8 mouse cellular contexts compared by ENCODE assay signal in genomic region chr1:138842315-138842714, GRCm38 (mm10). TPM values are rescaled to one million over a fixed set of nuclear protein-coding genes. Genes with fewer than 3 reads are reported as not detected.
DNase-seq lines count a peak whose midpoint lies in the region; ATAC-seq and TF ChIP-seq lines count a peak whose summit lies in the region.

No protein-coding gene starts in this region.

- peak overlapping the region; percentile 72 for H3K27ac ChIP-seq in forebrain, embryonic 15.5 days (replicated peaks)
- H3K27ac ChIP-seq in limb, embryonic 15.5 days = peak overlapping the region; percentile 65
- no peak overlapping the region for H3K27ac ChIP-seq in stomach, embryonic 15.5 days

- peak overlapping the region; percentile 51; the same call in 1 of the 2 replicates for H3K9ac ChIP-seq in forebrain, embryonic 15.5 days (replicated peaks)
- H3K9ac ChIP-seq in limb, embryonic 15.5 days = no peak overlapping the region
- no peak overlapping the region for H3K9ac ChIP-seq in stomach, embryonic 15.5 days

- H3K9me3 ChIP-seq in E14TG2a.4 (ENCODE audit: low read length) = no peaks in the 10 kb centered on the region
- H3K9me3 ChIP-seq in forebrain, embryonic 15.5 days = no peaks in the 10 kb centered on the region
- no peaks in the 10 kb centered on the region for H3K9me3 ChIP-seq in limb, embryonic 15.5 days
- H3K9me3 ChIP-seq in stomach, embryonic 15.5 days = no peaks in the 10 kb centered on the region

- ATAC-seq in forebrain, embryonic 15.5 days (replicated peaks) = peak; percentile 68
- ATAC-seq in limb, embryonic 15.5 days (ENCODE audit: insufficient number of reproducible peaks, low FRiP score, low TSS enrichment, low read depth) = peak; percentile 31; the same call in 1 of the 2 replicates
- no peak for ATAC-seq in stomach, embryonic 15.5 days (ENCODE audit: insufficient read depth, low FRiP score, low read depth)

- H3K36me3 ChIP-seq in E14TG2a.4 (ENCODE audit: insufficient read depth, low read length) = no peaks in the 10 kb centered on the region
- no peaks in the 10 kb centered on the region for H3K36me3 ChIP-seq in forebrain, embryonic 15.5 days
- H3K36me3 ChIP-seq in limb, embryonic 15.5 days = no peaks in the 10 kb centered on the region
- no peaks in the 10 kb centered on the region for H3K36me3 ChIP-seq in stomach, embryonic 15.5 days

- peak overlapping the region; percentile 62 for H3K4me2 ChIP-seq in forebrain, embryonic 15.5 days (replicated peaks)
- peak overlapping the region; percentile 68 for H3K4me2 ChIP-seq in limb, embryonic 15.5 days
- peak overlapping the region; percentile 61 for H3K4me2 ChIP-seq in stomach, embryonic 15.5 days

- no peak for TF ChIP-seq CTCF in E14TG2a.4 (conservative IDR thresholded peaks at IDR 0.05; ENCODE audit: low read length)

- 0 out of 2 replicates have a peak overlapping the region, but pooled peaks have one; percentile 10 for H3K4me3 ChIP-seq in E14TG2a.4 (replicated peaks; ENCODE audit: low read length)
- peak overlapping the region; percentile 46 for H3K4me3 ChIP-seq in forebrain, embryonic 15.5 days
- peak overlapping the region; percentile 51 for H3K4me3 ChIP-seq in limb, embryonic 15.5 days
- H3K4me3 ChIP-seq in stomach, embryonic 15.5 days (replicated peaks) = peak overlapping the region; percentile 33; the same call in 1 of the 2 replicates

- peak; percentile 35 for DNase-seq in 3T3-L1 (ENCODE audit: low read depth, low spot score)
- no peak for DNase-seq in spleen, postnatal 14 days (ENCODE audit: low spot score in 2 of 2)
- DNase-seq in layer of hippocampus, postnatal 25 days (ENCODE audit: extremely low spot score in 1 of 2, low spot score in 1 of 2) = no peak
- DNase-seq in spleen, adult 18-20 months = no peak

- peaks cover 100% of the 10 kb centered on the region for H3K27me3 ChIP-seq in E14TG2a.4 (ENCODE audit: insufficient read depth, low read length)
- H3K27me3 ChIP-seq in forebrain, embryonic 15.5 days = peaks cover 53% of the 10 kb centered on the region
- peaks cover 54% of the 10 kb centered on the region for H3K27me3 ChIP-seq in limb, embryonic 15.5 days
- peaks cover 72% of the 10 kb centered on the region for H3K27me3 ChIP-seq in stomach, embryonic 15.5 days (replicated peaks)

- H3K4me1 ChIP-seq in E14TG2a.4 (replicated peaks; ENCODE audit: low read depth, low read length) = peaks cover 71% of the 10 kb centered on the region
- H3K4me1 ChIP-seq in forebrain, embryonic 15.5 days = peaks cover 45% of the 10 kb centered on the region
- H3K4me1 ChIP-seq in limb, embryonic 15.5 days = peaks cover 47% of the 10 kb centered on the region
- peaks cover 20% of the 10 kb centered on the region for H3K4me1 ChIP-seq in stomach, embryonic 15.5 days

- under 1% methylated on average over 8 of the region's 8 CpGs for WGBS in forebrain, embryonic 15.5 days
- 1% methylated on average over 8 of the region's 8 CpGs for WGBS in limb, embryonic 15.5 days
- under 1% methylated on average over 8 of the region's 8 CpGs for WGBS in stomach, embryonic 15.5 days

RNA-seq across cellular contexts. Expression of gene Lhx9, which starts 6.1 kb away (rescaled TPM):
- polyA plus RNA-seq in forebrain, embryonic 15.5 days (2015; fragmentation: Nextera tagmentation; extraction: Ambion mirVana) = 20.6 and 25.2 TPM in 2 replicates
- polyA plus RNA-seq in limb, embryonic 15.5 days (2015; fragmentation: Nextera tagmentation; extraction: Ambion mirVana) = 11.7 and 13.5 TPM in 2 replicates
- polyA plus RNA-seq in stomach, embryonic 15.5 days (2015; fragmentation: Nextera tagmentation; extraction: Ambion mirVana) = 0.77 and 1.3 TPM in 2 replicates
- total RNA-seq in layer of hippocampus, postnatal 25 days (2021) = 10 to 100 TPM; 11.1 to 14.9 TPM

RNA-seq across cellular contexts. Expression of gene 2310009B15Rik, which starts 14.3 kb away (rescaled TPM):
- polyA plus RNA-seq in forebrain, embryonic 15.5 days (2015; fragmentation: Nextera tagmentation; extraction: Ambion mirVana) = 29.7 and 35.5 TPM in 2 replicates
- polyA plus RNA-seq in limb, embryonic 15.5 days (2015; fragmentation: Nextera tagmentation; extraction: Ambion mirVana) = 32.4 and 38.0 TPM in 2 replicates
- polyA plus RNA-seq in stomach, embryonic 15.5 days (2015; fragmentation: Nextera tagmentation; extraction: Ambion mirVana) = 40.0 and 44.2 TPM in 2 replicates
- total RNA-seq in layer of hippocampus, postnatal 25 days (2021) = 10 to 100 TPM; 23.9 to 24.7 TPM
